Mouse (Mus musculus) G1E-ER4 (cell line): ENCODE data around the gene Fam208b. TPM values are rescaled to one million over a fixed set of nuclear protein-coding genes. Genes with fewer than 3 reads are reported as not detected.

Experiments
- GATA1 ChIP-seq: IDR thresholded peaks from one replicate; pipeline ENCODE4 v1.8.0; 2012; ENCODE audit warnings: low read length, inconsistent platforms
- polyA plus RNA-seq: library from polyadenylated mRNA; stranded (reverse); fragments of >175 nt; gene quantifications from 2 replicates; pipeline ENCODE4 v1.2.3, GENCODE M21; 2012

Gene Fam208b
- 5.4 and 9.0 TPM in 2 replicates for polyA plus RNA-seq

DNA sequence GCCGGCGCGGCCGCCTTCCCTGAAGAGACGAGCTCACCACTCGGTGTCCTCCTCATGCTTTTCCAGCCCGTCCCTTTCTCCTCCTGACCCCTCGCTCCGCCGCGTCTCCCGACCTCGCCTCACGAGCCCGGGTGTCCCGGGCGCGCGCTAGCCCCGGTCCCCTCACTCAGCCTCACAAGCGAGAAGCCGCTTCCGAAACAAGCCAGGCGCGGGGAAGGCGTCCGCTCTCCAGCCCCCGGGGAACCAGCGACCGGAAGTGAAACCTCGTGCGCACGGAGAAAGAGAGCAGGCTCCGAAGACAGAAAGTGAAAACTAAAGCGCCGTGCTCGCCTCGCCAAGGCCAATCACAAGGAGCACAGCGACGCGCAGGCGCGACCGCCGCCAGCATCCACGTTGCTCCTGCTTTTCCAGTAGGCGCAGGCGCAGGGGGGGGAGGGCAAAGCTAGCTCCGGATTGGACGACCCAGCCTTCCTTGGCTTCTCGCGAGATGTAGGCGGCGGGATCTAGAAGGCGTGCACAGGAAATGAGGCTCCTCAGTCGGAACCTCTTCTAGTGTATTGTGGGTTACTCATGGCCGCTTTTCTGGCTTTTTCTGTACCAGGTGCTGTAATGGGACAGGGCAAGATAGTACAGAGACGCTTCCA, at the start of gene Fam208b:
Gene Fam208b (minus strand): TSS at position 314 of the 644 bp plus-strand sequence.
- TF ChIP-seq GATA1, result no peak

DNA sequence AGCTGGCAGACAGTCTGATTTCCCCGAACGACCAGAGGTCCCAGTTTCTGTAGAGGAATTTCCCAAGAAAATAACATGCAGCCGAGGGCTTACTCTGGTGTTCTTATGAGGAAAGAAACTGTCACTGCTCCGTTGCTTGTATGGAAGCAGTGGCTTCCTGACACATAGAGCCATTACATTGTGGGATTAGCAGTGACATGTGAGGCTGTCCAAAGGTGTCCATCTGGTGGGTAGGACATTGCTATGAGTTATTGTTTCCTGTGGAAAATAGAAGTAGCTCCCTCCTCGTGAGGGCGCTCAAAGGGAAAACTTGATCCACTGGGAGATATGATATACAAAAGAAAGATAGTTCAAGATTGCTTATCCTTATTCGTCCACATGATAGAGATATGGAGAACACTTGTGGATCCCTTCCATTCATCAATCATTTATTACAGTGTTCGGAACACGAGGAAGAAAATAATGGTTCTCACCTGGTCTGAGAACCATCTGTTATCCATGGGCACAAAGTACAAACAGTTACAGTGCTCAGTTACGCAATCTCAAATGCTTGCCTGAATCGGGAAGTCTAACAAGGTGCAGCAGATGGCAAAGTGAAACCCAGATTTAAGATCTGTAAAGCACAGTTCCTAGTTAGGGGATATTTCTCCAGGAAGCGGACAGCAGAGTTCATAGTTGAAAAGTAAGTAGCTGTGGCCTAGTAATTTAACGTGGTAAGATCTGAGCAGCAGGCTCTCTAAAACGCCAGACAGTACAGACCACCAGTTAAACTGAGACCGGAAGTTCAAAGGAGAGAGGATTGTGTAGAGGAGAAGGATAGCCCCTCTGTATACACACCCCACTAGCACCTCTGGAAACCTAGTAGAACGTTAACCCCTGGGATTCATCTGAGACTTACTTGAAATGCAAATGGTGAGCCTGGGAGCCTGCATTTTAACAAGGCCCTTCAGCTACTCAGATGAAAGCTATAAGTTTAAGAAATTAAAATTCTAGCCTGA, 48.6 kb upstream of the Fam208b start:
- no peak for TF ChIP-seq GATA1

DNA sequence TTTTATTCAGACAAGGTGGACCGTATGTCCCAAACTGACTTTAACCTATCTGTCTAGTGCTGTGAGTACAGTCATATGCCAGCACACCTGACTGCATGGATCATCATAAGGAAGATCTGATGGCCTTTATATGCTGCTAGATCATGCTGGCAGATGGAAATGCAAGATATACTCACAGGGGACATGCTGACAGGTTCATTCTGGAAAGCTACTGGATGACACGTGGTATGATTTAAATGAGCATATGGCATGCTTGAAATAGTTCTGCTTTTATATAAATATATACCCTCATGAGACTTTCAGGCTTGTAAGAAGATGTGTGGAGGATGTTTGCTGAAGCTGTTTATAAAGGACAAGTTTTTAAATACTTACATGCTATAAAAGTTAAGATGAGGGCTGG, 43.5 kb upstream of the Fam208b start:
- no peak for TF ChIP-seq GATA1

DNA sequence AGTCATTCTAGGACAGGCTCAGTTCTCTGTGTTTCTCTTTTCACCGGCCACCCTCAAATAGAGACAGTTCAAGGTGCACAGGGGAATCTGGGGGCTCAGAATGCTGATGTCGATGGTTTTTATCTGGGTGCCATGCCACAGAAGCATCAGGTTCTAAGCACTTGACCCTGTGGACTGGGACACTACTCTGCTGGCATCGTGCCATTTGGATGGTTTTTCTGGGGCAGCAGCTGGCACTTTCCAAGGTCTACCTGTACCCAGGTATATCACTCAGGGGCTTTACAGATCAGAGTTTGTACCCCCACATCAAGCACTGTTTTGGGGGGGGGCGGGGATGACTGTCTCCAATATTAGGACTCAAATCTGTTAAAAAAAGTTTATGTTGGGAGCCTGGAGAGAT, 39.7 kb upstream of the Fam208b start:
- TF ChIP-seq GATA1, result no peak

DNA sequence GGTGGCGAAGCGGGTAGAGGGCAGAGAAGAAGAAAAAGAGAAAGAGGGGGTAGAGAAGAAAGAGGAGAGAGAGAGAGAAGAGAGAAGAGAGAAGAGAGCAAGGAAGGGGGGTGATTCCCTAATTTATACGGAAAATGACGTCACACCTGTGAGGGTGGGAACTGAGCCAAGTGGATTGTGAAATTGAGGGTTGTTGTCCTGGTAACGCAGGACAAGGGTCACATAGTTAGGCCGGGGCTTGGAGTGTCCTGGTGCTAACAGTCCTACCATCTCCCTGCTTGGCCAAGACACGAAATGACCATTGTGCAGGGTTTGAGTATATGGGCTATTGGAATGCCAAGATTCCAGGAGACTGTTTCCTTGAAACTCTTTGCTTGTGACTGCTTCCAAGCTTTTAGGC, 35.7 kb upstream of the Fam208b start:
- TF ChIP-seq GATA1, result no peak

DNA sequence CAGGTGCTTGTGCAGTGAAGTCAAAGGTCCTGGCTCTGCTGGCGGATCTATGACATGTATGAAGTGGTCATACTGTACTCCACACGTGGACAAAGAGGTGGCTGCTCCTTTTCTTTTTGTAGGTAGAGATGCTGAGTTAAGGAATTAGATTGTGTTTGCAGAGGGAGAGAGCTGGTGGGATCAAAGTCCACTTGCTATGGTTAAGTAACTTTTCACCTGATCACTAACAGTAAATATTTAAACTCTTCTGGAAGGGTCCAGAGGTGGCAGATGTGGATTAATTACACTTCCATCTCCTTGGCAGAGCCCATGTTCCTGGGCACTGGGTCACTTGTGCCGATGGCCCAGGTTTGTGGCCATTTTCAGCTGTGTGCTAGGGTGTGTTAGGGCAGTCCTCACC, 35.0 kb upstream of the Fam208b start:
- no peak for TF ChIP-seq GATA1

DNA sequence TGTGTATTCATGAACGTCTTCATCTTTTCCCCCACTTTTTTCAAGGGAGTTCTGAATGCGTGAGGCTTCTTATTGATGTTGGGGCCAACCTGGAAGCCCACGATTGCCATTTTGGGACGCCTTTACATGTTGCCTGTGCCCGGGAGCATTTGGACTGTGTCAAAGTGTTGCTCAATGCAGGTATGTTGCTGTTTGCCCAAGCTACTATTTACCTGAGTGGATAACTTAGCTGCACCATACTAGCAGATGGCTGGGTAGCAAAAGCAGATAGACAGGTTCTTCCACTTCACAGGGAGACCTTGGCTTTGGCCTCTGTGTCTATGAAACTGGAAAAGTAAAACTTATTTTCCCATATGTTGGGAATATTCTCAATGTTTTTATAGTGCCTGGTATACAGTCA, 34.0 kb upstream of the Fam208b start:
- no peak for TF ChIP-seq GATA1

DNA sequence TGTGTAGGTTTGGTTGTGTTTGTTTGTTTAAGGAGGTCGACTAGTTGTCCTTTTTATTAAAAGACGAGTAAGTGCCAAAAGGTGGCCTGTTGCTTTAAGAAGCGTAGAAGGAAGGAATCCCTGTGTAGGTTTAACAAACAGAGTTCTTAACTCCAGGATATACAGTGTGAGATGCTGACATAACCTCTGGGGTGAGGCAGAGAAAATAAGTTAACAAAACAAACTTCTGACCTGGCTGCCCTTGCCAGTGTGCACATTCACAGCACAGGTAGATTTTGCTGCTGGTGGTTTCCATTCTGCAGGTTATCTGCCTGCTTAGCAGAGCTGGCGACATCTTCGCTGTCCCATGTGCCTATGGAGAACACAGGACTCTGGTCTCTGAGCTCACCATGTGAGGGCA, 31.6 kb upstream of the Fam208b start:
- no peak for TF ChIP-seq GATA1

DNA sequence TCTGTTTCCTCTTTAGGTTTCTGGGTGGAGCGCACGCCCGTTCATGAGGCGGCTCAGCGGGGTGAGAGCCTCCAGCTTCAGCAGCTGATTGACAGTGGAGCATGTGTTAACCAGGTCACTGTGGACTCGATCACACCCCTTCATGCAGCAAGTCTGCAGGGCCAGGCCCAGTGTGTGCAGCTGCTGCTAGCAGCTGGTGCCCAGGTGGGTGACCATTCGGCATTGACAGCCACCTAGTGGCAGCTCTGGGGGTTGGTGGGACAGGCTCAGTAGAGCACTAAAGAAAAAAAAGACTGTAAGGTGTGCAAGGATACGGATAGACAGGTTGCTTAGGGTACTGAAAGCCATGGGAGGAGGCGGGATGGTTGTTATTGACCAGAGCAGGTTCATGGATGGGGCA, 31.1 kb upstream of the Fam208b start:
- TF ChIP-seq GATA1, result no peak

DNA sequence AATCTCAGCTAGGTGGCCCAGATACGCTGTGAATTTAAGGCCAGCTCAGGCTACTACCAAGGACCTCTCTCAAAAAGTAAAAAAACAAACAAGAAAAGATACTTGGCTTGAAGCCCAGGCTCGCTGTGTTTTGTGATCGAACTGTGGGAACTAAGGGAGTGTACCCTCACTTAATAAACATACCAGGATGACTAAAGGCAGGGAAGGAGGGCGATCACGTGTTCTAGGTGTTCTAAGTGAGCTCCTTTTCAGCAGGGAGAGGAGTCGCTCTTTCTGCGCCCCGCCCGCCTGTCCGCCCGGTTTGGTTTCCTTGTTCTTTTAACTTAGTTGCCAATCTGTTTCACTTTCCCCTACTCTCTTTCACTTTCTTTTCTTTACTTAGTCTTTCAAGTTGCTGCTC, 25.9 kb upstream of the Fam208b start:
- no peak for TF ChIP-seq GATA1

DNA sequence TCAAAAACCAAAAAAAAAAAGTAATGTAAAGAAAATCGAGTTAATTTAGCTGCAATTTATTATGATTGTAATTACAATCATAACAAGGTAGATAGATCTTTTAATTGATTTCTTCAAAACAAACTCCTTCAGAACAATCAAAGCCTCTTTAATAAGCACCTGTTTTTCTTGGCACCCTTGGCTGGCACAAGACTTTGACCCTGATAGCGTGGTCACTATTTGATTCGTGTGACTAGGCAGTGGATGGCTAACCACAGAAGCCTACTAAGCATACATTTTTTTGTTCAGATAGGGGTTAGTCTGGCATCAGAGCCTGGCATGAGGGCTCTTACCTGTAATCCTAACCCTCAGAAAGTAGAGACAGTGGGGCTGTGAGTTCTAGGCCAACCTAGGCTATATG, 24.2 kb upstream of the Fam208b start:
- TF ChIP-seq GATA1, result no peak

DNA sequence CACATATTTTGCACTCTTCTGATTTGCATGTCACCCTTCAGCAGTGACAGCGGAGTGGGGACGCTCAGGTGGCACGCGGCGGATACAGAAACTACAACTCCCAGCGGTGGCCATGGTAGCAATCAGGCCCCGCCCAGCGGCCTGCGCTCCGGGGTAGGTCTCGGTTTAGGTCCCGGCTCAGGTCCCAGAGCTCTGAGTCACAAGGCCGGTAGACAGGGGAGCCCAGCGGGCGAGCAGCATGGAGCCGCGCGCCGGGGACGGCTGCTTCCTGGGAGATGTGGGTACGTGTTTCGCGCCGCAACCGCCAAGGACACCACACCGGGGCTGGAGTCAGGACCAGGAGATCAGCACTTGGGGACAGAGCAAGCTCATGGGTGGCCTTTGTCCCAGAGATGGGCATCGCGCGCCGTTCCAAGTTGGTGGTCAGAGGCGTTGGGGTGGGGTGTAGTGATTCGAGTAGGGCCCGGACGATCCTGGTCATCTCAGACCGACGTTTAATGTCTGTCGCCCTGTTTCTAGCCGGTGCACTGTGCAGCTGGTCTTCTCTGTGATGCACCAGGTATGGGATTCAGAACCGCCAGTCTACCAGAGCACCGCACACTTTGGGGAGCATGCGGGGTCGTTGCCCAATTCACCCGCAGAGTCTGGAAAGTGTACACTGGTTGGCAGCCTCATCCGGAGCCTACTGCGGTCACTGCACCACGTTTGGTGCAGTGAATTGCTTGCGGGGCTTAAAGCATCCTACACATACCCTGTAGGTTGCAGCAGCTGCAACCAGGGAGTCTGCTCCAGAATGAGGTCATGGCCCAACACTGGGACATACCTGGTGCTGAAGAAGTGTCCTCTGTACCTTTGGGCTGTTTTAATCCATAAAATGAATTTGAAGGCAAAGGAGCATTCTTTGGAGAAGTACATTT, 23.2 kb upstream of the Fam208b start, which contains the start of gene Asb13:
Gene Asb13 (plus strand): TSS at position 138 of the 917 bp plus-strand sequence.
- no peak for TF ChIP-seq GATA1

DNA sequence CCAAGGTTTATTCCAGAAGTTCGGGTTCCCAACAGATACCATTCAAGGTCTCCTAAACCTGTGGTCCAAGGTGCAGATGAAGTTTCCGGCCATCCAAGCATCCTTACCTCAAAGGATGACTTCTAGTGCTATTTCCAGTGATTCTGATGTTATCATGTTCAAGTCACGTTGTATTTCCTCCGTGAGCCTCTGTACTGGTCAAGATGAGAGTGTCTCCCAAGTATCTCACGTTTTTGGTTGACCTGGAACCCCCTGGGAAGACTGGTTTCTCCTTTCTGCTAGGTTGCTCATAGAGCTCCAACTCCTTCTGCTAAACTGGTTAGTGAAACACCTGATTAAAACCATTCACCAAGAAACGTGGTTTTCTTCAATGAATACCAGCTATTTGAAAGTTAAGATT, 22.2 kb upstream of the Fam208b start:
- no peak for TF ChIP-seq GATA1

DNA sequence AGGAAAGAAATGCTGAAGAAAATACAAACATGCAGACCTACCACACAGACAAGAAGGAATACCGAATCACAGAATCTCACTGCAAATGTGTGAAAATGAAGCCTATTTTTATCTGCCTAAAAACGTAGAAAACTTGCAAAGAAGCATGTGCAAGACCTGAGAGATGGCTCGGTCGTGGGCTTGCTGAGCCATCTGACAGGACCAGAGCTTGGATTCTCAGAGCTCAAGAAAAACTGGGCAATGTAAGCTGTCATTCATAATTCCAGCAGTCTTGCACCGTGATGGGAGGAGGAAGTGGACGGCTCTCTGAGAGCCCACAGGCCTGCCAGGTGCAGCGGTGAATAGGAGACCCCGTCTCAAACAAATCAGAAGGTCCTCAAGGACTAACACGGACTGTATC, 21.6 kb upstream of the Fam208b start:
- TF ChIP-seq GATA1, result no peak

DNA sequence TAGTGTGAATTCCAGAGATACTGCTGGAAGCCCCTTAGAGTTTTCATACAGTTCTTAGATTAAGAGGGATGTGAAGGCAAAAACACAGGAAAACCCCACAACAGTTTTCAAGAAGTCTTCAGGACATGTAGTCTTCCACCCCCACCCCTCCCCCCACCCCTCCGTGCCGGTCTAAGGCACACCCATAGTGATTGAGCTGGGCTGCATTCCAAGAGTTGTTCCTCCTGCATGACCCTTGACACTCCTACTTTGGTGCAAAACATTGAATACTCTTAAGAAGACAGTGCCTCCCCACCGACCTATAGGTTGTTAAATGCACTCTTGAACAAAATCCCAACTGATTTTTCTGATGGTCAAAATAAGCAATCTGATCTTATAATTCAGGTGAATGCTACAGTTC, 17.2 kb upstream of the Fam208b start:
- TF ChIP-seq GATA1, result no peak

DNA sequence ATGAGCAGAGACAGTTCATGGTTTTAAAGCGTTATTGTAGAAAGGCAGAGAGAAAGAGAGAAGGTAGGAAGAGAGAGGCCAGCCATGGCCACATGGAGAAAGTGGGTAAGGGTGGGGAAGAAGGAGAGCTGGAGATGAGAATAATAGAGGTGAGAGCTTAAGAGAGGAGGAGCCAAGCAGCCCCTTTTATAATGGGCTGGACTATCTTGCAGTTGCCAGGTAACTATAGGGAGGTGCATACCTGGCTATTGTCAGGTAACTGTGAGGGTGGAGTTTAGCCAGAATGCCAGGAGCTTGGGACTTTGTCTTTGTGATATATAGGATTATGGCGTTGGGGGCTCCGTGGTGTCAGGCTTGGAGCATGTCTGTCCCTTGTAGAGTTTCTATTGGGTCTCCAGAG, 16.2 kb upstream of the Fam208b start:
- TF ChIP-seq GATA1, result no peak
